Mouse (Mus musculus) heart, adult 10 weeks (tissue): ENCODE results near the gene Sesn1. TPM values are rescaled to one million over a fixed set of nuclear protein-coding genes. Genes with fewer than 3 reads are reported as not detected.

Experiments
- polyA plus RNA-seq: library from polyadenylated mRNA; stranded (reverse); fragments of 350-450 nt; fragmentation: Illumina TruSeq; extraction: RNeasy Lipid Tissue Mini Kit (QIAGEN cat#74804); gene quantifications from one replicate; pipeline ENCODE4 v1.2.3, GENCODE M21; 2014; ENCODE audit warnings: low read depth, low replicate concordance

The Sesn1 gene
- polyA plus RNA-seq: 104 TPM

DNA sequence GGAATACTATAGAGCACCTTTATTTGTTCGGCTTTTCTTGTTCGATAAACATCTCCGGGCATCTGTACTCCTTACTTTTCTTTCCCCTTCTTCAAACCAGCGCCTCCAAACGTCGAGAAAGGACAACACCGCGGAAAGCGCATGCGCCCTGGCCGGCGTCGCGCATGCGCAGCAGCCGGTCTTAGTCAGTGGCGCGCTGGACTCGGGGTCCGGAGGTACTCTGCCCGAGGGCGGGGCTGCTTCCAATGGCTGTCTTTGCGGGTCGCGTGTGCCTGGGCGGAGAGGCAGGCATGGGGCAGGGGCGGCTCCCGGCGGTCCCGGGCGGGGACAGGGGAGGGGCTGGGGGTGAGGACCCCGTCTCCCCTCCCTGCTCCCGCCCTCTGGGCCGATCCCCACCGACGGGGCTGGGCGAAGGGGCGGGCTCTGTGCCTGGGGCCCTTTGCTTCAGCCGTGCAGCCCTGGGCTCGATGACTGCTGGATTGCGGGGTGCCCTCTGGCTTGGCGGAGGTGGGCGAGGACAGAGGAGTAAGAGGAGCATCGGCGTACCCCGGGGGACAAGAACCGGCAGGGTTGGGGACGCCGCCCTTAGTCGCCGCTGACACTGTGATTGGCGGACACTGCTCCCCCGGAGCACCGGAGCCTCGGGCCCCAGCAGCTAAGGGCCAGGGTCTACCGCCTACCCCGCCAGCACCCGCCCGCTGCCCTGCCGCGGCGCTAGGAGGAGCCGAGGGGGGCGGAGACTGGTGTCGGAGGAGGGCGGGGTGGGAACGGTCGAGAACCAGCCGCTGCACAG lies at the start of gene Sesn1, which contains the start of gene Cep57l1:
Gene Sesn1, plus strand, starts transcription at position 165 of the 793 bp plus-strand sequence.
Gene Cep57l1, minus strand, starts transcription at position 101 of the 793 bp plus-strand sequence.

Other genes with a start within 250 kb of the Sesn1 start
- gene Ccdc162, start 93.3 kb upstream of the Sesn1 start, polyA plus RNA-seq: not detected
- 3.2 TPM for gene Cep57l1, start 64 bp upstream of the Sesn1 start, polyA plus RNA-seq
- 25.3 TPM for gene Armc2, start 208.5 kb downstream of the Sesn1 start, polyA plus RNA-seq